21 mouse cellular contexts compared by ENCODE assay signal in genomic region chr17:45893094-45893493, GRCm38 (mm10).
DNase-seq lines count a peak whose midpoint lies in the region; ATAC-seq and TF ChIP-seq lines count a peak whose summit lies in the region.
"Had no signal": no experiment of that assay in that cellular context is flagged by ENCODE, and none has a peak within 500 bp of the region (broad histone marks: within the 10 kb centered on the region; RNA-seq: fewer than 3 reads in every experiment).

No protein-coding gene starts in this region.

- TF ChIP-seq POLR2A in embryonic fibroblast, embryonic 13.5 days (IDR thresholded peaks at IDR 0.05; ENCODE audit: low read depth, low read length) = no peak; the same call in 1 of the 2 replicates

- intact Hi-C loops in left cerebral cortex, postnatal 4 days (cut with DNase I) = no loop called here

- peak overlapping the region; percentile 75 for H3K27ac ChIP-seq in embryonic fibroblast, embryonic 13.5 days (ENCODE audit: insufficient read depth, low read length)
- H3K27ac ChIP-seq: heart, embryonic 15.5 days; kidney, postnatal 0 days; neural tube, embryonic 15.5 days had no signal

- DNase-seq in cerebellum, adult 11-12 months = peak; percentile 34
- no peak for DNase-seq in cerebellum, adult 9-10 months
- peak; percentile 43 for DNase-seq in left cerebral cortex, postnatal 4 days
- DNase-seq in left cerebral cortex, adult 9 months (ENCODE audit: low spot score in 2 of 2) = no peak
- DNase-seq in cerebellum, adult 9-11 months = peak; percentile 38
- no peak for DNase-seq in lung, postnatal 10 days
- DNase-seq: B cell, adult 2 months; heart, adult 2 months; heart, postnatal 4 days; kidney, adult 18-20 months; liver, postnatal 0 days; lung, postnatal 36 days; spleen, adult 18-20 months; thymus, postnatal 4 days had no signal

- no peak for ATAC-seq in megakaryocyte, adult 5-6 weeks (ENCODE audit: poor library complexity, severe bottlenecking)
- ATAC-seq: forebrain, postnatal 0 days; liver, postnatal 0 days; midbrain, embryonic 16.5 days had no signal

- no peak overlapping the region for H3K4me3 ChIP-seq in embryonic fibroblast, embryonic 13.5 days (ENCODE audit: insufficient read depth, low read length)
- H3K4me3 ChIP-seq: heart, adult 2 months; heart, embryonic 15.5 days; neural tube, embryonic 15.5 days had no signal

- no peak for TF ChIP-seq CTCF in embryonic fibroblast, embryonic 13.5 days (IDR thresholded peaks at IDR 0.05; ENCODE audit: borderline replicate concordance, insufficient read depth, low read length)

- peaks cover 9% of the 10 kb centered on the region for H3K4me1 ChIP-seq in embryonic fibroblast, embryonic 13.5 days (ENCODE audit: control insufficient read depth, insufficient read depth, low read length)

Comparison
In these comparisons a context has a peak if more than half of its experiments do, and no peak if none do; other contexts are left out.
1. DNase-seq: peak in cerebellum, adult 11-12 months (single experiment), left cerebral cortex, postnatal 4 days (single experiment) and cerebellum, adult 9-11 months (single experiment); none in cerebellum, adult 9-10 months (single experiment), left cerebral cortex, adult 9 months (0 of 2) and lung, postnatal 10 days (single experiment).